Mouse (Mus musculus): ENCODE data around the gene C3ar1. TPM values are rescaled to one million over a fixed set of nuclear protein-coding genes. Genes with fewer than 3 reads are reported as not detected.

Gene C3ar1
- total RNA-seq, 1 experiment, result 0.22 TPM

DNA sequence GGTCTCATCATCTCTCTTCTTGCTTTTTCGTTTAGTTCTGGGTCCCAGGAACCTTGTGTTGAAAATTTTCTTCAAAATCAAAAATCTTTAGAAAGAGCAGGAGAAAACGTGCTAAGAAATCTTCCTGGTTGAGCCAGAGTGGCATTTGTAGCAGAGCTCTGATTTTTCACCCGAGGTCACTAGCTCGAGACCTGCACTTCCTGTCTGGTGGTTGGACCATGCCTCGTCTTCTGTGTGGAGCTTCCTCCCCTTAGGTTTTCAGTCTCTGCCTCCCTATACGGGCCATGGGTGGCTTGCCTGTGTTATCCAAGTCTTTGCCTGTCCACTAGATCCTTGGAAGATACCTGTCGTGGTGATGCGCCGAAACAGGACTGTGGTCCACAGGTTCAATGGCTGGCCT lies 34.1 kb downstream of the C3ar1 start:
- H3K27ac ChIP-seq (ENCODE audit: insufficient read depth, low read depth, low read length, poor library complexity, severe bottlenecking), result no peak overlapping the region
- no peaks in the 10 kb centered on the region for H3K9me3 ChIP-seq (ENCODE audit: control insufficient read depth, insufficient read depth, low read depth, low read length)
- no peak for DNase-seq (ENCODE audit: low read depth, low spot score)
- H3K9ac ChIP-seq (ENCODE audit: insufficient read depth, low read depth, low read length, poor library complexity, severe bottlenecking), result no peak overlapping the region
- TF ChIP-seq MAFK (IDR thresholded peaks at IDR 0.05; ENCODE audit: insufficient read depth, low read depth, low read length) (no peak), CHD2 (IDR thresholded peaks at IDR 0.05; ENCODE audit: low read depth, low read length) (no peak), HCFC1 (IDR thresholded peaks at IDR 0.05; ENCODE audit: borderline replicate concordance, insufficient read depth, low read length) (no peak), ZNF384 (IDR thresholded peaks at IDR 0.05; ENCODE audit: low read depth, low read length) (no peak)
- in situ Hi-C loops (cut with MboI; ENCODE audit: low sequenced_read_pairs in 2 of 2, unreplicated experiment in 2 of 2), result no loop called here
- H3K36me3 ChIP-seq (ENCODE audit: control insufficient read depth, insufficient read depth, low read length, poor library complexity, severe bottlenecking), result no peaks in the 10 kb centered on the region
- no peak overlapping the region for H3K4me3 ChIP-seq (ENCODE audit: insufficient read depth in 1 of 2, low read depth in 1 of 2, low read length in 2 of 2, poor library complexity in 1 of 2, severe bottlenecking in 1 of 2)
- H3K4me1 ChIP-seq (ENCODE audit: control insufficient read depth in 2 of 2, insufficient read depth in 2 of 2, low read length in 2 of 2, poor library complexity in 1 of 2), result peaks cover 2 to 18% of the 10 kb centered on the region in 2 experiments; a peak in 3 of 4 replicates

DNA sequence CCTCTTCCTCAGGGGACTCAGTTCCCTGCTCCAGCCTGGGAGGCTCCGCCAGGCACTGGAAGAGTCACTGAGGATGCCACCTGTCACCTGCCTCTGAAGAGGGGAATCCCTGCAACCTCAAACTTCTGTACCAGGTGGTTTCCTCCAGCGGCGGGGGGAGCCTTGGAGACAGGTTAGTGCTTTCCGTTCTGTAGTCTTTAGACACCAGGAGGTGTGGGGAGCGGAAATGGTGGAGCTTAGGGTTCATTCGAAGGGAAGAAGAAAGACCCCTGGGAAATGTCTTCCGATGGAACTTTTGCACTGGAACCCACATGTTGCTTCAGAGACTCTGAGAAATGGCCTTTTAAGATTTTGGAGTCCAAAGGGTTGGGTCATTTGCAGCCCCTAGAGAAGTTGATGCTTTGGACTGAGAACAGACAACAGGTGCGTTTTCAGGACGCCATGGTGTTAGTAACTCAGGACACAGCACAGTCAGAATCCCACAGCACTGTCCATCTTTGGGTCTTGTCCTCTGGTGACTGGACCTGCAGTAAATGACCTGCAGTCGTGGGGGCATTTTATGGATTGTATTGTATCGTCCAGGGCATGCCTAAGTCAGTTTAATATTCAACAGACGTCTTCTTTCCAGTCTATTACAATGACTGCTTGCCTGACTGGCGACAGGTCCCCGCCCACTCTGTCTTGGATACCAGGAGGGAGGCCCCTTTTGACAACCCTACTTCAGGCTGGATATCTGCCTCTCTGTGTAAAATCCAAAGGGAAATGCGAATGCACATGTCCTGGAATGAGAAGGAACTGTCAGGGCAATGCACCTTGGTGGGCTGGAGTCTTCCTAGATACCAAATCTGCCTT lies 34.9 kb downstream of the C3ar1 start:
- no peak for TF ChIP-seq HCFC1 (IDR thresholded peaks at IDR 0.05; ENCODE audit: borderline replicate concordance, insufficient read depth, low read length)
- no peak for TF ChIP-seq ZNF384 (IDR thresholded peaks at IDR 0.05; ENCODE audit: low read depth, low read length)
- no peak for TF ChIP-seq ZC3H11A (IDR thresholded peaks at IDR 0.05; ENCODE audit: borderline replicate concordance, low read depth, low read length)
- TF ChIP-seq MAFK (IDR thresholded peaks at IDR 0.05; ENCODE audit: insufficient read depth, low read depth, low read length), result no peak
- TF ChIP-seq CHD2 (IDR thresholded peaks at IDR 0.05; ENCODE audit: low read depth, low read length), result no peak
- Histone ChIP-seq H3K9ac (ENCODE audit: insufficient read depth, low read depth, low read length, poor library complexity, severe bottlenecking) (no peak overlapping the region), H3K4me1 (ENCODE audit: control insufficient read depth in 2 of 2, insufficient read depth in 2 of 2, low read length in 2 of 2, poor library complexity in 1 of 2) (peaks cover 0 to 15% of the 10 kb centered on the region in 2 experiments; a peak in 2 of 4 replicates), H3K27ac (ENCODE audit: insufficient read depth, low read depth, low read length, poor library complexity, severe bottlenecking) (no peak overlapping the region), H3K36me3 (ENCODE audit: control insufficient read depth, insufficient read depth, low read length, poor library complexity, severe bottlenecking) (no peaks in the 10 kb centered on the region), H3K9me3 (ENCODE audit: control insufficient read depth, insufficient read depth, low read depth, low read length) (no peaks in the 10 kb centered on the region), H3K4me3 (ENCODE audit: insufficient read depth in 1 of 2, low read depth in 1 of 2, low read length in 2 of 2, poor library complexity in 1 of 2, severe bottlenecking in 1 of 2) (peak overlapping the region; percentile 78 to 82)
- in situ Hi-C loops (cut with MboI; ENCODE audit: low sequenced_read_pairs in 2 of 2, unreplicated experiment in 2 of 2), result no loop called here
- no peak for DNase-seq (ENCODE audit: low read depth, low spot score)

DNA sequence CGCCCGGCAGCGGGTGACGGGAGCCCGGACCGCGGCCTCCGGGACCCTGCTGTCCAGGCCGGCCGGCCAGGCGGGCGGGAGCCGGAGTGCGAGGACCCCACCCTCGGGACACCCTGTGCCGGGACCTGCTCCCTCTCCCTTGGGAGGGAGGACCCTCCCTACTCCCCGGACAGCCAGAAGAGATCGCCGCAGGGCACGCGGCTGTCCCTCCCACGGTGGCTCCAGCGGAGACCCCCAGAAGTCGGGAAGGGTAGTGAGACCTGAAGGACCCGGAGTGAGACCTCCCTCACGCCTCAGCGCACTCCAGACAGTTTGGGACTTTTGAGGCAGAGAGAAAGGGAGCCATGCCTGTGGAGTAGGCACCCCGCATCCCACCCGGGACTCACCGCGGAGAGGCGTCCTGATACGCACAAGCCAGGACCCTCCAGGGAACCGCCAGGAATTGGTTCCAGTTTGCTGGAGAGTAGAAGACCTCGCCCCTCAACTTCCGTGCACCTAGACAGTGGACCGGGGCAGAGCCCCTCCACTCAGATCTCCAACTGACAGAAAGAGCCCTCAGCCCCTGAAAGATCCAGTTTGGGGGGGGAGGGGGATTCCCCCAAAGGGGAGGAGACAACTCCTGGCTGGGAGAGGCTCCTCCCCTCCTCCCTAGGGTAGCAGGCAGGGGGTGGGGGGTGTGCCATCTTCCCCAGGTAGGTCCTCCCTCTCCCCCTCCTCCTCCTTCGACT lies 35.7 kb downstream of the C3ar1 start:
- TF ChIP-seq ZC3H11A (IDR thresholded peaks at IDR 0.05; ENCODE audit: borderline replicate concordance, low read depth, low read length), result no peak
- TF ChIP-seq MAFK (IDR thresholded peaks at IDR 0.05; ENCODE audit: insufficient read depth, low read depth, low read length), result no peak
- TF ChIP-seq HCFC1 (IDR thresholded peaks at IDR 0.05; ENCODE audit: borderline replicate concordance, insufficient read depth, low read length), result no peak
- no peak for TF ChIP-seq CHD2 (IDR thresholded peaks at IDR 0.05; ENCODE audit: low read depth, low read length)
- TF ChIP-seq ZNF384 (IDR thresholded peaks at IDR 0.05; ENCODE audit: low read depth, low read length), result no peak
- peaks cover 0 to 10% of the 10 kb centered on the region in 2 experiments; a peak in 1 of 4 replicates for H3K4me1 ChIP-seq (ENCODE audit: control insufficient read depth in 2 of 2, insufficient read depth in 2 of 2, low read length in 2 of 2, poor library complexity in 1 of 2)
- no peaks in the 10 kb centered on the region for H3K9me3 ChIP-seq (ENCODE audit: control insufficient read depth, insufficient read depth, low read depth, low read length)
- DNase-seq (ENCODE audit: low read depth, low spot score), result no peak
- peak overlapping the region; percentile 78 to 82 for H3K4me3 ChIP-seq (ENCODE audit: insufficient read depth in 1 of 2, low read depth in 1 of 2, low read length in 2 of 2, poor library complexity in 1 of 2, severe bottlenecking in 1 of 2)
- no peaks in the 10 kb centered on the region for H3K36me3 ChIP-seq (ENCODE audit: control insufficient read depth, insufficient read depth, low read length, poor library complexity, severe bottlenecking)
- H3K9ac ChIP-seq (ENCODE audit: insufficient read depth, low read depth, low read length, poor library complexity, severe bottlenecking), result peak overlapping the region; percentile 75
- no peak overlapping the region for H3K27ac ChIP-seq (ENCODE audit: insufficient read depth, low read depth, low read length, poor library complexity, severe bottlenecking)
- in situ Hi-C loops (cut with MboI; ENCODE audit: low sequenced_read_pairs in 2 of 2, unreplicated experiment in 2 of 2), result no loop called here

DNA sequence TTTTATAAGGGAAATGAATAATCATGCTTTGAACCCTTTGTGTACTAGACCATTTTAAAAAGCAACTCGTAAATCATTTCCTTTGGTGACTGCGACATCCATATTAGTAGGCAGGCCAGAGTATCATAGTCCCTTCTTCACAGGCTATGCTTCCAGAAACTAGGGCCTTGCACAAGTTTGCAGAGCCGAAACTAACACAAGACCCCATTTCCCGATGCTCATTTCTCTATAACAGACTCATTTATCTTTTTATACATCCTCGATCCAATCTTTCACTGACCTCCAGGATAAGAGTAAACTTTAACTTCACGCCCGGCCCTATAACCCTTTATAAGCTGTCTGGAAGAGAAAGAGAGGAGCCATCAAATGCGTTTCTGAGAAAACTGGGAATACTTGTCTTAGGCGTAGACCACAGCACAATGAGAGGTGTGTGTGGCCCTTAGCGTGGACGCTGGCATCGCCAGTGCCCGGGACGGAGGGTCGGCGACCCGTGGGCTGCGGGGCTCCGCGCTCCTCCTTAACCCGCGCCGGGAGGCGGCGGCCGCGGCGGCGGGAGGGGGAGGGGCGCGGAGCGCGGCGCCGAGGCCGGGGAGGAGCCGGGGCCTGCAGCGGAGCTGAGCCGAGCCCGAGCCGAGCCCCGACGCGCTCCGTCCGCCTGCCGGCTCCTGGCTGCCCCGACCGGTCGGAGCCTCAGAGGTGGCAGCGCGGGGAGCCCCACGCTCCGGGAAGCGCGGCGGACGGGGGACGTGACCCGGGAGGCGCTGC lies 36.5 kb downstream of the C3ar1 start, which contains the start of gene Foxj2:
Gene Foxj2 (plus strand): TSS at position 609 of the 765 bp plus-strand sequence.
- no peaks in the 10 kb centered on the region for H3K9me3 ChIP-seq (ENCODE audit: control insufficient read depth, insufficient read depth, low read depth, low read length)
- peak within 1 kb of the TSS; percentile 75 for H3K9ac ChIP-seq (ENCODE audit: insufficient read depth, low read depth, low read length, poor library complexity, severe bottlenecking)
- peak within 1 kb of the TSS; percentile 78 to 82 for H3K4me3 ChIP-seq (ENCODE audit: insufficient read depth in 1 of 2, low read depth in 1 of 2, low read length in 2 of 2, poor library complexity in 1 of 2, severe bottlenecking in 1 of 2)
- H3K4me1 ChIP-seq (ENCODE audit: control insufficient read depth in 2 of 2, insufficient read depth in 2 of 2, low read length in 2 of 2, poor library complexity in 1 of 2), result peaks cover 0 to 9% of the 10 kb centered on the region in 2 experiments; a peak in 1 of 4 replicates
- DNase-seq (ENCODE audit: low read depth, low spot score), result no peak
- in situ Hi-C loops (cut with MboI; ENCODE audit: low sequenced_read_pairs in 2 of 2, unreplicated experiment in 2 of 2), result no loop called here
- H3K27ac ChIP-seq (ENCODE audit: insufficient read depth, low read depth, low read length, poor library complexity, severe bottlenecking), result no peak within 1 kb of the TSS
- H3K36me3 ChIP-seq (ENCODE audit: control insufficient read depth, insufficient read depth, low read length, poor library complexity, severe bottlenecking), result no peaks in the 10 kb centered on the region
- TF ChIP-seq ZNF384 (IDR thresholded peaks at IDR 0.05; ENCODE audit: low read depth, low read length) (no peak), CHD2 (IDR thresholded peaks at IDR 0.05; ENCODE audit: low read depth, low read length) (no peak), MAFK (IDR thresholded peaks at IDR 0.05; ENCODE audit: insufficient read depth, low read depth, low read length) (no peak), HCFC1 (IDR thresholded peaks at IDR 0.05; ENCODE audit: borderline replicate concordance, insufficient read depth, low read length) (no peak), ZC3H11A (IDR thresholded peaks at IDR 0.05; ENCODE audit: borderline replicate concordance, low read depth, low read length) (no peak)
